Mouse (Mus musculus) intestine, embryonic 14.5 days (tissue): ENCODE measurements around the gene Ralgapa2. TPM values are rescaled to one million over a fixed set of nuclear protein-coding genes. Genes with fewer than 3 reads are reported as not detected.

Experiments used
- ATAC-seq: fragments of 200-750 bp; cut with Nextera tagmentation; replicated peaks from 2 replicates; pipeline ENCODE4 v1.8.0; 2017; ENCODE audit warnings: low read depth, moderate number of reproducible peaks, moderate TSS enrichment, moderate library complexity; ENCODE audit not compliant: low FRiP score, low TSS enrichment
- DNase-seq: peaks from one replicate; pipeline ENCODE4 v3.0.0-alpha.2; 2018; ENCODE audit warnings: low spot score
- H3K27ac ChIP-seq: fragments of 300-500 bp; sonication (generic); 2 replicates; pipeline ENCODE4 v1.5.1; 2014; ENCODE audit warnings: low read depth, mild to moderate bottlenecking, control low read depth
- H3K27me3 ChIP-seq: fragments of 300-500 bp; sonication (generic); replicated peaks from 2 replicates; pipeline ENCODE4 v1.6.1; 2014; ENCODE audit warnings: low read length, control low read depth; ENCODE audit not compliant: control insufficient read depth, insufficient read depth
- H3K36me3 ChIP-seq: fragments of 300-500 bp; sonication (generic); 2 replicates; pipeline ENCODE4 v1.6.1; 2014; ENCODE audit warnings: low read length, control low read depth; ENCODE audit not compliant: control insufficient read depth, insufficient read depth
- H3K4me1 ChIP-seq: fragments of 300-500 bp; sonication (generic); replicated peaks from 2 replicates; pipeline ENCODE4 v1.6.1; 2014; ENCODE audit warnings: low read length, control low read depth, mixed read lengths; ENCODE audit not compliant: control insufficient read depth, insufficient read depth
- H3K4me2 ChIP-seq: fragments of 300-500 bp; sonication (generic); 2 replicates; pipeline ENCODE4 v1.6.1; 2014; ENCODE audit warnings: low read length
- H3K4me3 ChIP-seq: fragments of 300-500 bp; sonication (generic); 2 replicates; pipeline ENCODE4 v1.5.1; 2014; ENCODE audit warnings: low read depth, low read length, control low read depth, mixed read lengths
- H3K9ac ChIP-seq: fragments of 300-500 bp; sonication (generic); 2 replicates; pipeline ENCODE4 v1.6.1; 2014; ENCODE audit warnings: mild to moderate bottlenecking, low read length
- H3K9me3 ChIP-seq: fragments of 300-500 bp; sonication (generic); 2 replicates; pipeline ENCODE4 v1.6.1; 2016; ENCODE audit warnings: low read length, control low read depth; ENCODE audit not compliant: control insufficient read depth
- WGBS: fragments of 180-500 bp; shearing (Covaris S2); extraction: QIAGEN DNeasy Blood & Tissue Kit; methylation state at CpG from one replicate; pipeline ENCODE4 v1.1.7; 2014; 5-methylcytosine and 5-hydroxymethylcytosine counted together
- polyA plus RNA-seq: library from polyadenylated mRNA; unstranded; fragments of >200 nt; fragmentation: Nextera tagmentation; extraction: Ambion mirVana; gene quantifications from 2 replicates; pipeline ENCODE4 v1.2.1, GENCODE M21; 2014

The Ralgapa2 gene
- polyA plus RNA-seq, 1 experiment from 2014 or later = 13.1 TPM

DNA sequence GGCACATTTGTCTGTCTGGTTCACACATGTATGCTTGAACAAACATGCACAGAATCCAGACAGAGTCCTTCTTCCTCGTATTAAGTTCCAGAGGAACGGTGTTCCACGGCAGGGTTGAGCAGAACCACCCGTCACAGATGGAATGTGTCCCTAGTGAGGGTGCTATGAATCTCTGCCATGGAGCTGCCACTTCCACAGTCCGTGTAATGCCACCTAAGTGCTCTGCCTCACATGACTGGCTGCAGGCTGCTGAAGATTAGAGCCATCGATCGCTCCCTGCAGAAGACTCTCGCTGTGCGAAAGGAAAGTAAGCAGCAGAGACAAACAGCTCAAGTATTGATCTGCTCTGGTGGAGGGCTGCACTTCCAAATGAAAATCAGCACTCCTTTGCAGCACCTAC lies 218.6 kb downstream of the Ralgapa2 start:
- Histone ChIP-seq H3K36me3 (no peaks in the 10 kb centered on the region), H3K4me3 (no peak overlapping the region), H3K27me3 (no peaks in the 10 kb centered on the region), H3K27ac (no peak overlapping the region), H3K9me3 (no peaks in the 10 kb centered on the region), H3K4me1 (no peaks in the 10 kb centered on the region), H3K4me2 (no peak overlapping the region), H3K9ac (no peak overlapping the region)
- ATAC-seq = no peak
- no peak for DNase-seq
- WGBS = 75% methylated on average over 9 of the region's 9 CpGs

GRCm38 (mm10) chr2:146290871-146291637 lies 221.1 kb downstream of the Ralgapa2 start:
- Histone ChIP-seq H3K27me3 (no peaks in the 10 kb centered on the region), H3K9ac (no peak overlapping the region), H3K9me3 (no peaks in the 10 kb centered on the region), H3K27ac (no peak overlapping the region), H3K4me3 (no peak overlapping the region), H3K4me1 (no peaks in the 10 kb centered on the region), H3K4me2 (no peak overlapping the region), H3K36me3 (no peaks in the 10 kb centered on the region)
- WGBS = 41% methylated on average over 14 of the region's 14 CpGs
- DNase-seq (no peak), ATAC-seq (peak; percentile 68; the same call in 1 of the 2 replicates)

DNA sequence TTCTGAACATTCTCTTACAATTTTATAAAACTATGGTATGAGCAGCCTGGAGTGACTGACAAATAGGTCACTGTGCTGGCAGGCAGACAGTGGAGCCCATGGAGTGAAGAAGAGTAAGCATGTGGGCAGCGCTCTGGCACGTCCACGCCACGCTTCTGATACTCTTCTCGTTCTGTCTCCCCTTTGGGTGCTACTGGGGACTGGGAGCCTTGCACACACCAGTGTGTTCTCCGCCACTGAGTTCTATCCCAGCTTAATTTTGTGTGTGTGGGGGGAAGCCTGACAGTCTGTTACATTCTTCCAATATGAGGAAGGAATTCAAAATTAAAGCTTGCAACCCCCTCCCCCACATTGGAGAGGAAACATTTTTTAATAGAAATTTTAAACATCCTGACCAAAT lies 221.8 kb downstream of the Ralgapa2 start:
- Histone ChIP-seq H3K4me1 (no peaks in the 10 kb centered on the region), H3K27me3 (no peaks in the 10 kb centered on the region), H3K4me3 (no peak overlapping the region), H3K9ac (no peak overlapping the region), H3K9me3 (no peaks in the 10 kb centered on the region), H3K36me3 (no peaks in the 10 kb centered on the region), H3K4me2 (no peak overlapping the region), H3K27ac (no peak overlapping the region)
- ATAC-seq = no peak
- no peak for DNase-seq
- 87% methylated on average over 6 of the region's 6 CpGs for WGBS

GRCm38 (mm10) chr2:146289394-146289793 lies 222.8 kb downstream of the Ralgapa2 start:
- DNase-seq = no peak
- Histone ChIP-seq H3K4me1 (no peaks in the 10 kb centered on the region), H3K9ac (no peak overlapping the region), H3K4me2 (no peak overlapping the region), H3K36me3 (no peaks in the 10 kb centered on the region), H3K4me3 (no peak overlapping the region), H3K9me3 (no peaks in the 10 kb centered on the region), H3K27ac (no peak overlapping the region), H3K27me3 (no peaks in the 10 kb centered on the region)
- 76% methylated on average over 4 of the region's 4 CpGs for WGBS
- no peak for ATAC-seq

- H3K36me3 ChIP-seq = no peaks in the 10 kb centered on the region
- no peak overlapping the region for H3K9ac ChIP-seq
- H3K27ac ChIP-seq = no peak overlapping the region
- H3K4me2 ChIP-seq = no peak overlapping the region
- no peaks in the 10 kb centered on the region for H3K4me1 ChIP-seq
- WGBS = 82% methylated on average over 1 of the region's 1 CpGs
- H3K9me3 ChIP-seq = no peaks in the 10 kb centered on the region
- no peak overlapping the region for H3K4me3 ChIP-seq
- DNase-seq (no peak), ATAC-seq (no peak)
- H3K27me3 ChIP-seq = no peaks in the 10 kb centered on the region
These were observed 223.8 kb downstream of the Ralgapa2 start for GRCm38 (mm10) chr2:146288326-146288725.

DNA sequence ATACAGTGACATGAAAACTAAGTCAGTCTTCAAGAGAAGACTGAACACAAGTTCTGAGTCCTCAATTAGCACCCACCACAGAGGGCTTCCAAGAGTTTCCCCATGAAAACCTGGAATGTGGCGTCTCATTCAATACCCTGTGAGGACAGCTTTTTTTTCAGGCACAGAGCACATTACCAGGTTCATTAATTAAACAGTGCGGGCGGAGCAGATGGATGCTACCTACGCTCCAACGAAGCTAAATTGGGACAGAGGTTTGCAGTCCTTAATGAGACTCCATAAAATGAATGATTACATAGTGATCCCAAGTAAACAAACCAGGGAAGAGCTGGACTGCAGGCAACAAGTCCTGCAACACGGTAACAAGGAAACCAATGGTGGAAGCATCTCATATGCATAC lies 224.6 kb downstream of the Ralgapa2 start:
- no peak for ATAC-seq
- Histone ChIP-seq H3K27ac (no peak overlapping the region), H3K9me3 (no peaks in the 10 kb centered on the region), H3K9ac (no peak overlapping the region), H3K27me3 (no peaks in the 10 kb centered on the region), H3K4me2 (no peak overlapping the region), H3K4me3 (no peak overlapping the region), H3K4me1 (no peaks in the 10 kb centered on the region), H3K36me3 (no peaks in the 10 kb centered on the region)
- DNase-seq = no peak
- 78% methylated on average over 6 of the region's 6 CpGs for WGBS

GRCm38 (mm10) chr2:146281346-146281745 lies 230.8 kb downstream of the Ralgapa2 start:
- WGBS = 70% methylated on average over 6 of the region's 6 CpGs
- DNase-seq (no peak), ATAC-seq (no peak)
- Histone ChIP-seq H3K9ac (no peak overlapping the region), H3K27ac (no peak overlapping the region), H3K9me3 (no peaks in the 10 kb centered on the region), H3K4me2 (no peak overlapping the region), H3K4me3 (no peak overlapping the region), H3K36me3 (no peaks in the 10 kb centered on the region), H3K27me3 (no peaks in the 10 kb centered on the region), H3K4me1 (no peaks in the 10 kb centered on the region)

DNA sequence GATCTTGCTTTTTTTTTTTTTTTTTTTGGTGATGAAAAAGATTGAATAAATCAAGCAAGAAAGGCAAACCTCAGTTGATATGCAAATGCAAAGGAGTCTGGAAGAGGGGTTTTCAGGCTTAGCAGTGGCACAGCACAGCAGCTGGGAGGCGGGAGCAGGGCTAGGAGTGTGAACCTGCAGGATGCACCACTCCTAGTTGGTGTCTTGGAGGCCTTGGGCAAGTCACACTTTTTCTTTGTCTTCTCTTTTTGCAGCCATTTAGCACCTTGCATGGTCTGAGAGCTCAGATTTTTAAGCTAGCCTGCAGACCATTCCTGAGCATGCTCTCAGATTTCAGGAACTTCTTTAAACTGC lies 231.2 kb downstream of the Ralgapa2 start:
- Histone ChIP-seq H3K9ac (no peak overlapping the region), H3K9me3 (no peaks in the 10 kb centered on the region), H3K27ac (no peak overlapping the region), H3K4me3 (no peak overlapping the region), H3K27me3 (no peaks in the 10 kb centered on the region), H3K36me3 (no peaks in the 10 kb centered on the region), H3K4me2 (no peak overlapping the region), H3K4me1 (no peaks in the 10 kb centered on the region)
- ATAC-seq (no peak), DNase-seq (no peak)
- WGBS = 74% methylated on average over 1 of the region's 1 CpGs

DNA sequence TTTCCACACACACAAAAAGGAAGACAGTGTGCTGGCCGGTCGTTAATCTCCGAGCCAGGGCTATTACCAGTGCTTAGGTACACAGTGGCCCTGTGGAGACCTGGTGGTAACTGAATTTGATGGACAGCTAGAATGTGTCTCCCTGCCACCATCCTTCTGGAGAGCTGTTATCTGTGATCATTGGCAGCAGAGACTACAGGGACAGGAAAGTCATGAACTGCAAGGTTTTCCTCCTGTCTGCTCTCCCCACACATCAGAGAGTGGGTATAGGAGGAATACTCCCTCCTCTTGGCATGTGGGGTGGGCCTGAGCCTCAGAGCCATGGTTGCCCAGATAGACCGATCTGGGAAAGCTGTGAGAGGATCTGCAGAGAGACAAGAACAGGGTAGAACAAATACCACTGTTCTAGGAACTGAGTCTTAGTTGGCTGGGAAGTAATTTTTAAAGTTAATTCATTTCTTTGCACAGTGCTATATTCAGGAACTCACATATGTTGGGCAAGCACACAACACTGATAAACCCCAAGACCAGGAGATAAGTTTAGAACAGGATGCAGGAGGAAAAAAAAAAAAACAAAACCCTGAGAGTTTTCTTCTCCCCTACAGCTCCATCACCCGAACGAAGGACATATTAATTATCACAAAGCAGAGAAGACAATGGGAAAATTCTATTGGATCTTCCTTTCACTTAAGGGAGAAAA lies 231.8 kb downstream of the Ralgapa2 start:
- Histone ChIP-seq H3K4me2 (no peak overlapping the region), H3K4me1 (no peaks in the 10 kb centered on the region), H3K9ac (no peak overlapping the region), H3K36me3 (no peaks in the 10 kb centered on the region), H3K27me3 (no peaks in the 10 kb centered on the region), H3K27ac (no peak overlapping the region), H3K4me3 (no peak overlapping the region), H3K9me3 (no peaks in the 10 kb centered on the region)
- DNase-seq = no peak
- 48% methylated on average over 6 of the region's 6 CpGs for WGBS
- ATAC-seq = no peak
